Mouse (Mus musculus): ENCODE measurements around the gene Lrrc23.

Lrrc23 gene

GRCm38 (mm10) chr6:124770013-124770412, 9.5 kb downstream of the Lrrc23 start:
- in situ Hi-C loops (cut with MboI; ENCODE audit: unreplicated experiment in 2 of 2): loop anchor here in 1 of 2 experiments (25.0 kb wide), 1 partner anchor 358 kb away; the partner anchor contains the start of gene Pex5

DNA sequence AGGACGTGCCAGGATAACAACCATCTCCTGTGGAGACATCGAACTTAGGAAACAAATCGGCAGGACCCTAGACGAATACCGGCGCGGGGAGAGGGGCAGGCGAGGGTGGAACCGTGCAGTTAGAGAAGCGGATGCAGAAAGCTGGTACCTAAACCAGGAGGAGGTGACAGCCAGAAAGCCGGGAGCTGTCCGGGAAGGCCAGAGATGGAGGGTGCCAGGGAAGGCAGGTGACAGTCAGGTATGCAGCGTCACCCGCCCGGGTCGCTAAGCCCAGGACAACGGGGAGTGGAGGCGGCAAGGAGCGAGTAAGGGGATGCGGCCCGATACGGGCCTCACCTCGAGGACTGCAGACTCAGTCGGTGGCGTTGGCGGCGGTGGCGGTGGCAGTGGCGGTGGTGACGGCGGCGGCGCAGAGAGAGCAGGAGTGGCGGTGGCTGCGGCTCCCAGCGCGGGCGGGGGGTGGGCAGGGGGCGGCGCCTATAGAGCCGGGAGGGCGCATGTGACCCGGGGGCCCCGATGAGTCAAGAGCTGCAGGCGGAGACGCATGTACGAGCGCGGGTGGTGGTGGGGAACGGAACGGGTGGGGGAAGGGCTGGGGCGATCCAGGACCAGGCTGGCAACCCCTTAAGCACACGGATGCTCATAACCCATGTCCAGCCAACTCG, 10.3 kb downstream of the Lrrc23 start, which contains the start of gene Eno2:
Gene Eno2, minus strand, starts transcription at position 573 of the 665 bp plus-strand sequence.
- in situ Hi-C loops (cut with MboI; ENCODE audit: unreplicated experiment in 2 of 2): loop anchor here (10.0 to 25.0 kb wide), 2 partner anchors 264 to 357 kb away; partner anchors contain the start of gene Pex5 (in 1 of the 2)

DNA sequence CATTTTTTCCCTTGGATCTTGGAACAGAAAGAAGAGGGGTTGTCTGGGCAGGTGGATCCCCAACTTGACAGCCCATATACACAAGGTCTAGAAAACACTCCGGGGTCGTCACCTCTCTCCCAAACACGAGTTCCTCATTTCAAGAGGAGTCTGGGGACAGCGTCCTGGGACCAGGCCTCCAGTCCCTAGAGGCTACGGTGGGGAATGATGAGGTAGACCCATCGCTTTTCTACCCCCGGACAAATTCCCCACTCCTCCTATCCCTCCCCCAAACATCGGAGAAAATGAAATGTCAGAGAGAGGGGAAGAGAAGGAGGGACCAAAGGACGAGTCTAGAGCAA, 10.9 kb downstream of the Lrrc23 start:
- in situ Hi-C loops (cut with MboI; ENCODE audit: unreplicated experiment in 2 of 2): loop anchor here (10.0 to 25.0 kb wide), 2 partner anchors 264 to 356 kb away; partner anchors contain the start of gene Pex5 (in 1 of the 2)

DNA sequence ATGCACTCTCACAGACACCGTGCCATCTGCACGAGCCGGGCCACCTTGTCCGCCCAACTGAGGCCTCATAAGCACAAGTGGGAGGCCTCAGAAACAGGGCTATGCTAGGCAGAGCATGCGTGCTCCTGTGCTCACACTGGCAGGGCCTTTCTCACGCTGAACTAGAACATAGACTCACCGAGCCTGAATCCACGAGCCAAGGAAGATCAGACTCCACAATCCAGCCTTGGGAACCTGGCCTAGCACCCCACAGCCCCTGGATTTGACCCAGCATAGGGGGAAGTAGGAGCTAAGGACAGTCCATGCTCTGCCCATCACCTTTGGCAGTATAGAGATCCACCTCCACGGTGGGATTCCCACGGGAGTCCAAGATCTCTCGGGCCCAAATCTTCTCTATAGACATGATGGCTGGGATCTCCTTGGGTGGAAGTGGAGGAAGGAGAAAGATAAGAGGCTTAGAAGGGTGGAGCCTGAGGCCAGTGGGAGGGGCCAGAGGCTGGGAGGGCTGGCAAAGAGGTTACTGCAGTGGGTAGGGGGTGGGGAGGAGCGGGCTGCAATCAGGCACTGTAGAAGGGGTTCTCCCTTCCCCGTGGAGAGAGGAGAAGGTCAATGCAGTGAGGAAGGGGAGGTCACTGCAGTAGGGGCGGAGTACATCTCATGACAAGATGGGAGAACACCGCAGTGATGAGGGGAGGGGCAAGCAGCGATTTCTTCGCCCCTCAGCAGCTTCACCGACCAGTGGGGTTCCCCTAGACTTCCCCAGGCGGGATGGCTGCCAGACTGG, 11.4 kb downstream of the Lrrc23 start:
- in situ Hi-C loops (cut with MboI; ENCODE audit: unreplicated experiment in 2 of 2): loop anchor here (10.0 to 25.0 kb wide), 2 partner anchors 263 to 356 kb away; partner anchors contain the start of gene Pex5 (in 1 of the 2)

DNA sequence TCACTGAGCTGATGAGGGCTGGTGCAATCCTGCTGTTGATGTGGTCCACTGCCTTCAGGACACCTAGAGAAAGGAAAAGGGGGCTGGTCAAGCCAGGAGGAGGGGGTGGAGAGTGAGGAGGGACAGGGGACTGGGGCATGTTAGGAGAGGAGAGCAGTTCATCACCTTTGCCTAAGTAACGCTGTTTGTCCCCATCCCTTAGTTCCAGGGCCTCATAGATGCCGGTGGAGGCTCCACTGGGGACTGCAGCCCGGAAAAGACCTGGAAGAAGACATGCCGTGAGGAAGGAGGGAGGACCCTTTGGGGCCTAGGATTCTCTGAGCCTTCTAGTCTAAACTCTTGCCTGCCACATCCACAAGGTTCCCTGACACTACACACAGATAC, 12.0 kb downstream of the Lrrc23 start:
- in situ Hi-C loops (cut with MboI; ENCODE audit: unreplicated experiment in 2 of 2): loop anchor here (10.0 to 25.0 kb wide), 2 partner anchors 263 to 355 kb away; partner anchors contain the start of gene Pex5 (in 1 of the 2)

DNA sequence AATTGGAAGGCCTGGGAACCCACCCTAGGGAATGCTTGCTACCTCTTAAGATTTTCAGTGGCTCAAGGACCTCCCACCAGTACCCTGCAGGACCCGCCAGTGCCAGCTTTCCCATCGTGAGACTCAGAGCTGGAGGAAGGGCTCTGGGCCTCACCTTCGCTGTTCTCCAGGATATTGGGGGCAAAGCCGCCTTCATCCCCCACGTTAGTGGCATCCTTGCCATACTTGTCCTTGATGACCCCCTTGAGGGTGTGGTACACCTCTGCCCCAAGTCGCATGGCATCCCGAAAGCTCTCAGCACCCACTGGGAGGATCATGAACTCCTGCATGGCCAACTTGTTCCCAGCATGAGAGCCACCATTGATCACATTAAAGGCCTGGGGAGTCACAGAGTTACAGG, 13.6 kb downstream of the Lrrc23 start:
- in situ Hi-C loops (cut with MboI; ENCODE audit: unreplicated experiment in 2 of 2): loop anchor here (10.0 to 25.0 kb wide), 2 partner anchors 261 to 354 kb away; partner anchors contain the start of gene Pex5 (in 1 of the 2)

DNA sequence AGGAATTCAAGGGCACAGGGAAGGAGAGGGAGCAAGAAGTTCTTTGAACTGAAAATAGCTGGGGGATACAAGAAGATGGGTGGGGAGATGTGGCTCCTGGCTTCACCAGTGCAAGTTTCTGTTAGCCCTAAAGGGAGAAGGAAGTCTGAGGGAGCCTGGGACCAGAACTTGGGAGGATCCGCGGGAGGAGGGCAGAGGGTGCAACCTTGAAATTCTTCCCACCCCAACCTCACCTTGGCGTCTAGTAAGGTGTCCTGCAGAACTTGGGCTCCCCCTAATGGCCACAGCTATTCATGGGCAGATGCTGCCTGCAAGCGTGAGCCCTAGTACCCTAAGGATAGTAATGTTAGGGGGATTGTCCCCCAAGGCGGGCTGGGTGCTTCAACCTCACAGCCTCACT, 20.3 kb downstream of the Lrrc23 start:
- in situ Hi-C loops (cut with MboI; ENCODE audit: unreplicated experiment in 2 of 2): loop anchor here in 1 of 2 experiments (25.0 kb wide), 1 partner anchor 347 kb away; the partner anchor contains the start of gene Pex5

DNA sequence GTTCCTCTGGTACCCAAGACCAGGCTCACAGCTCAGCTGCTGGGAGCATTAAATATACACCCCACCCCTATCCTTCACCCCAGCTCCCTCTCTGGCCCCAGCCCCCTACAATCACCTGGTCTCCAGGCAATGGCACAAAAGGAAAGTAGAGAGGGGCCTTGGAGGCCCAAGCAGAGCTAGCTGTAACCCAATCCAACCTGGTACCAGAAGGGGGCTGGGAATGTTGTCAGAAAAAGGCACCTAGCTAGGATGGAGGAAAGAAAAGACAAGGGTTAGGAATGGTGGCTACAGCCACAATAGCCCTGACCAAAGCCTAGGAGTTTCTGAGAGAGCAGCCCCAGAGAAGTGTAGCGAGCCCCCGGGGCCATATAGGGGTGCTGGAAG, 20.7 kb downstream of the Lrrc23 start:
- in situ Hi-C loops (cut with MboI; ENCODE audit: unreplicated experiment in 2 of 2): loop anchor here in 1 of 2 experiments (25.0 kb wide), 1 partner anchor 347 kb away; the partner anchor contains the start of gene Pex5

- in situ Hi-C loops (cut with MboI; ENCODE audit: unreplicated experiment in 2 of 2): loop anchor here in 1 of 2 experiments (25.0 kb wide), 1 partner anchor 346 kb away; the partner anchor contains the start of gene Pex5
Measured at GRCm38 (mm10) chr6:124757909-124758848, 21.3 kb downstream of the Lrrc23 start.

GRCm38 (mm10) chr6:124757351-124757880, 22.1 kb downstream of the Lrrc23 start:
- in situ Hi-C loops (cut with MboI; ENCODE audit: unreplicated experiment in 2 of 2): loop anchor here in 1 of 2 experiments (25.0 kb wide), 1 partner anchor 345 kb away; the partner anchor contains the start of gene Pex5

DNA sequence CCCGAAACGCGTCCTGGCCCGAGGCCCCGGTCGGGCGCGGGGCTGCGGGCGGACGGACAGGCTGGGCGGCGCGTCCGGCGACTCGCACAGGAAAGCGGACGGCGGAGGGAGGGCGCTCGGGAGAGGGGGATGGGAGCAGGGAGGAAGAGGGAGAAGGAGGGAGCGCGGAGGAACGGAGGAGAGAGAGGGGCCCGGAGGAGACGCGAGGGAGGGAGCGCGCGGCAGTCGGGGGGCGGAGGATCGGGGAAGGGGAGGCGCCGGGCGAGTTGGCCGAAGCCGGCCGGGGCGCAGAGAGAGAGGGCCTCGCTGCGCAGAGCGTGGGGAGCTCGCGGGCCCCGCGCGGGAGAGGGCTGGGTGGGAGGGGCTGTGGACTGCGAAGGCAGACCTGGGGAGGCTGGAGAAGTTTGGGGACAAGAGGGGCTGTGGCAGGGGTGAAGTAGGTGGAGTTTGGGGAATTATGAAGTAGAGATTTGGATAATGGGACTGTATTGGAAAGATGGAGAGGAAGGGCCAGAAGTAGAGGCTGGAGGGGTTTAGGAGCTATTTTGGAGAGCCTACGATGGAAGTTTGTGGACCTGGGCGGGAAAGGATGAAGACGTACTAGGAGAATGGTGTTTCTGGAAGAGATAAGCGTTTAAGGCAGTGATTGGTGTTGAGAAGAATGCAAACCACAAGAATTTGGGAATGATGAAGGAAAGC, 22.7 kb downstream of the Lrrc23 start:
- in situ Hi-C loops (cut with MboI; ENCODE audit: unreplicated experiment in 2 of 2): loop anchor here in 1 of 2 experiments (25.0 kb wide), 1 partner anchor 344 kb away; the partner anchor contains the start of gene Pex5

- in situ Hi-C loops (cut with MboI; ENCODE audit: unreplicated experiment in 2 of 2): loop anchor here in 1 of 2 experiments (25.0 kb wide), 1 partner anchor 344 kb away; the partner anchor contains the start of gene Pex5
Measured at GRCm38 (mm10) chr6:124755831-124756595, 23.5 kb downstream of the Lrrc23 start, which contains the start of the genes Gm45234 and Atn1. TSS of gene Gm45234 (minus strand) at chr6:124756021. TSS of gene Atn1 (minus strand) at chr6:124756524.

DNA sequence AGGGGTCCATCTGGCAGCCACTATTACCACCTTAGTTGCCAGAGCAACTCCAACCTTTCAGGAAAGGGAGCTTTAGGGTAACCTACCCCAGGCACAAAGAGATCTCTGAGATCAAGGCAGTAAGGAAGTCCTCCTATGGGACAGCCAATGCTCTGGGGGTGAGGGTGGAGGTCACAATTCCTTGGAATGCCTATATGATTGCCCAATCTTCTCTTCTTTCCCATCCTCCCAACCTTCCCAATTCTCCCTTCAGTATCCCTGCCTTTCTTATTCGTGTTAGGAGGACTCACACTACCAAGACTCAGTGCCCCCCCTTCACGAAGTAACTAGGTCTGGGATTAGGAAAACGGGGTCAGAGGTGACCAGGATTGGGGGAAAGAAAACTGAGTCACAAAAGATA, 24.2 kb downstream of the Lrrc23 start:
- in situ Hi-C loops (cut with MboI; ENCODE audit: unreplicated experiment in 2 of 2): loop anchor here in 1 of 2 experiments (25.0 kb wide), 1 partner anchor 343 kb away; the partner anchor contains the start of gene Pex5

DNA sequence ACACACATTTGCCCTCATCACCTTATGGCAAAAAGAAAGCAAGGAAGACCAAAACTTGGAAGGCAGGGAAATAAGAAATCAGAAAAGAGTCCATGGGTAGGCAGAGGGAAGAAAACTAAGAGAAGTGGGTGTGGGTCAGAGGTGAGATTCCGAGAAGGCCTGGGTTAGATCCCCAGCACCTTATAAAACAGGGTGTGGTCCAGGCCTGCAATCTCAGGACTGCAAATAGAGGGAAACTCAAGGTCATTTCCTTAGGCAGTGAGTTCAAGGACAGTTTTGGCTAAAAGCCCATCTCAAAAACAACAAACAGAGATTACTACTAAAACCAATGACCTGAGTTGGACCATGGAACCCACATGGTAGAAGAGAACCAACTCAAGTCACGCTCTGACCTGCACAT, 25.7 kb downstream of the Lrrc23 start:
- in situ Hi-C loops (cut with MboI; ENCODE audit: unreplicated experiment in 2 of 2): loop anchor here (5.0 to 25.0 kb wide), 2 partner anchors 42 to 342 kb away; partner anchors contain the start of genes Emg1 (in 1 of the 2), Pex5 (in 1 of the 2) and Phb2 (in 1 of the 2)

DNA sequence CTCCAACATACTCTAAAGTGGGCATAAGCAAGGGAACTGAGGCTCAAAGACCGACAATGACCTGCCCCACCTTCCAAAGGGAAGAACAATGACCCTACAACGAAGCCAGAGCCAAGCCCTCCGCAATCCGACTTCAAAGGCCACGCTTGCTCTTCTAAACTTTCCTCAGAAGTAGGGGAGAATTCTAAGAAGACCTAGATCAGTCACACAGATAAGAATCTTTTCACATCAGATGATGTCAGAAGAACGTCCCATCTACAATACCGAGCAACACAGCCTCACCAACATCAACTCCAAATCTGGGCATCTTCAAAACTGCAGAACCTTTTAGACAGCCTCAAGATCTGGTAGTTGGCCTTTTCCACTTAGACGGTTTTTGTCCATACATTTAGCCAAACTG, 29.1 kb downstream of the Lrrc23 start:
- in situ Hi-C loops (cut with MboI; ENCODE audit: unreplicated experiment in 2 of 2): loop anchor here (5.0 to 25.0 kb wide), 2 partner anchors 38 to 338 kb away; partner anchors contain the start of genes Emg1 (in 1 of the 2), Pex5 (in 1 of the 2) and Phb2 (in 1 of the 2)

- in situ Hi-C loops (cut with MboI; ENCODE audit: unreplicated experiment in 2 of 2): loop anchor here (5.0 to 10.0 kb wide), 2 partner anchors 35 to 328 kb away; partner anchors contain the start of genes Emg1 (in 1 of the 2) and Phb2 (in 1 of the 2)
Measured at GRCm38 (mm10) chr6:124746654-124747632, 32.6 kb downstream of the Lrrc23 start.
